Mouse (Mus musculus) olfactory bulb, adult 2 months (tissue): ENCODE measurements around the gene Galk1.

Experiments
- CTCF ChIP-seq: fragments of 200-500 bp; IDR thresholded peaks from 2 replicates; pipeline ENCODE4 v1.5.1; 2012; ENCODE audit warnings: low read depth, mild to moderate bottlenecking, low read length, moderate library complexity; ENCODE audit not compliant: insufficient read depth
- POLR2A ChIP-seq: fragments of 200-500 bp; IDR thresholded peaks from 2 replicates; pipeline ENCODE4 v1.6.1; 2012; ENCODE audit warnings: mild to moderate bottlenecking, low read depth, low read length, moderate library complexity; ENCODE audit not compliant: insufficient read depth

DNA sequence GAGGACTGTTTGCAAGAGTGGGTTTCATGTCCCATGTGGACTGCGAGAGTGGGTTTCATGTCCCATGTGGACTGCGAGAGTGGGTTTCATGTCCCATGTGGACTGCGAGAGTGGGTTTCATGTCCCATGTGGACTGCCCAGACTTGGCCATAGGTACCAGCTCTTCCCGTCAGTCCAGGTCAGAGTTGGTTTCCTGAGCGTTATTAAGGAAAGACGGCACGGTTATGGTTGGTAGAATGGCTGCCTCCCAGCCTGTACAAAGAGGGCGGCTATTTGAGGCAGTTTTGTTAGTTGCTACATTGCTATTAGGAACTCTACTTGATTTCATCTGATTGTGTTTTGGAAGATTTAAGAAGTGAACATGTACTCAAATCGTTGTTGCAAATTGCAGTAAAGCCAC, 25.3 kb upstream of the Galk1 start:
- no peak for TF ChIP-seq POLR2A
- no peak for TF ChIP-seq CTCF
